Mouse (Mus musculus) hindbrain, embryonic 13.5 days (tissue): Measurements from ENCODE around the gene Prkci. TPM values are rescaled to one million over a fixed set of nuclear protein-coding genes. Genes with fewer than 3 reads are reported as not detected.

Source experiments
- ATAC-seq: fragments of 200-750 bp; cut with Nextera tagmentation; 2 replicates; pipeline ENCODE4 v1.8.0; 2017; ENCODE audit warnings: moderate TSS enrichment; ENCODE audit not compliant: low FRiP score
- H3K27ac ChIP-seq: fragments of 300-500 bp; sonication (generic); 2 replicates; pipeline ENCODE4 v1.5.1; 2015; ENCODE audit warnings: inconsistent platforms, mild to moderate bottlenecking, moderate library complexity
- H3K27me3 ChIP-seq: fragments of 300-500 bp; sonication (generic); 2 replicates; pipeline ENCODE4 v1.6.1; 2015; ENCODE audit warnings: mild to moderate bottlenecking, inconsistent platforms
- H3K36me3 ChIP-seq: fragments of 300-500 bp; sonication (generic); 2 replicates; pipeline ENCODE4 v1.6.1; 2015; ENCODE audit warnings: mild to moderate bottlenecking, inconsistent platforms
- H3K4me1 ChIP-seq: fragments of 300-500 bp; sonication (generic); replicated peaks from 2 replicates; pipeline ENCODE4 v1.6.1; 2015; ENCODE audit warnings: inconsistent platforms
- H3K4me2 ChIP-seq: fragments of 300-500 bp; sonication (generic); 2 replicates; pipeline ENCODE4 v1.6.1; 2015; ENCODE audit warnings: inconsistent platforms, mild to moderate bottlenecking, moderate library complexity
- H3K4me3 ChIP-seq: fragments of 300-500 bp; sonication (generic); 2 replicates; pipeline ENCODE4 v1.5.1; 2015; ENCODE audit warnings: mild to moderate bottlenecking, inconsistent platforms
- H3K9ac ChIP-seq: fragments of 300-500 bp; sonication (generic); 2 replicates; pipeline ENCODE4 v1.6.1; 2015; ENCODE audit warnings: mild to moderate bottlenecking, inconsistent platforms
- H3K9me3 ChIP-seq: fragments of 300-500 bp; sonication (generic); 2 replicates; pipeline ENCODE4 v1.6.1; 2016; ENCODE audit warnings: inconsistent platforms
- WGBS: fragments of 180-500 bp; shearing (Covaris S2); methylation state at CpG from one replicate; pipeline ENCODE4 v1.1.7; 2015; 5-methylcytosine and 5-hydroxymethylcytosine counted together
- polyA plus RNA-seq: library from polyadenylated mRNA; unstranded; fragments of >200 nt; fragmentation: Nextera tagmentation; extraction: Ambion mirVana; gene quantifications from 2 replicates; pipeline ENCODE4 v1.2.1, GENCODE M21; 2015

The Prkci gene
- polyA plus RNA-seq, 1 experiment from 2014 or later: 23.9 TPM

DNA sequence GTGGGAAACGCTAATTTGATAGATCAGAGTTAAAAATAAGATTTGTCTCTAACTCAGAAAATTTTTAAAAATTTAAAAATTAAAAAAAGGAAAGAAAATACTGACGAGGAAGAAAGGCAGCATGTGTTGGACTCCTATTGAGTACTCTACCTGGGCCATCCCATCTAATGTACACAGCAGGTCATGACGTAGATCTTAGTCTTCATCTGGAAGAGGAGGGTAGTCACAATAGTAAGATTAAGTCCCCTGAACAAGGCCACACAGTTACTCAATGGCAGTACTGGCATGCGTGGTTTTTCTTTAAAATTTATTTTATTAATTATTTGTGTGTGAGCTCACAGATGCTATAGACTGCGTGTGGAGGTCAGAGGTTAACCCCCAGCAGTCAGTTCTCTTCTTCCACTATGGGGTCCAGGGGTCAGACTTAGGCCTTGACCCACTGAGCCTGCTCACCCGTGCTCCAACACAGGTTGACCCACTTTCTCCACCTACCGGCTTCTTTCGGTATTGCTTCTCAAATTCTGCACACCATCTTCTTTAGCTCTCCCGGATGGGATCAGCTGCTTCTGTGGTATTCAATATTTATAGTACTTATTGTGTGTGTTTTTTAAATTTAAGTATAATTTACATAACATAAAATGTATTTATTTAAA lies 20.3 kb upstream of the Prkci start:
- Histone ChIP-seq H3K9ac (no peak overlapping the region), H3K4me3 (no peak overlapping the region), H3K27me3 (no peaks in the 10 kb centered on the region), H3K4me2 (no peak overlapping the region), H3K36me3 (no peaks in the 10 kb centered on the region), H3K27ac (no peak overlapping the region), H3K4me1 (no peaks in the 10 kb centered on the region), H3K9me3 (no peaks in the 10 kb centered on the region)
- peak; percentile 41; the same call in 1 of the 2 replicates for ATAC-seq
- 43% methylated on average over 9 of the region's 9 CpGs for WGBS

DNA sequence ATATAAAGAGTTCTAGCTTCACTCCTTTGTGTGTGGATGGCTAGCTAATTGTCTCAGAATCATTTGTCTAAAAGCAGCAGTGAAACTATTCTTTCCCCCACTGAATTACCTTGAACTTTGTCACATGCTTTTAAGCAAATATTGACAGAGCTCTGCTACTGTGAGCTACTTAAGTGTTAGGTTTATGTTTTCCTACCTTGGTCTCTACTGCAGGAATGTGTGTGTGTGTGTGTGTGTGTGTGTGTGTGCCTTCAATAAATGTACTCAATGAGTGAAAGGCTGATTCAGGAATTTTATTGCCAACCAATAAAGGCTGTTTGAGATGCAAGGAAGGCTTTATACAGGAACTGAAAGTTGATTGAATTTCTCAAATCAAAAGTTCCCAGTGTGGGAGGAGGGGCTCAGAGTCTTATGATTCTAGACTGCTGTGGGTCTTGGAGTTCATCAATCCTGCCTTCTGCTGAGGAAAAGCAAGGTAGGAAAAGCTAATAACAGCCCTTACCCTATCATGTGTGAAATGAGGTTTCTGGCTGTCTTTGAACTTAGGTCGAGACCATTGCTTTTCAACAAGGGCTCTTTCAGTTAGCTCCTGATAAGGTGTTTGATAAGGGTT lies 18.4 kb upstream of the Prkci start:
- 79% methylated on average over 1 of the region's 1 CpGs for WGBS
- Histone ChIP-seq H3K4me3 (no peak overlapping the region), H3K27me3 (no peaks in the 10 kb centered on the region), H3K9ac (no peak overlapping the region), H3K27ac (no peak overlapping the region), H3K4me2 (no peak overlapping the region), H3K9me3 (no peaks in the 10 kb centered on the region), H3K4me1 (no peaks in the 10 kb centered on the region), H3K36me3 (no peaks in the 10 kb centered on the region)
- no peak for ATAC-seq

DNA sequence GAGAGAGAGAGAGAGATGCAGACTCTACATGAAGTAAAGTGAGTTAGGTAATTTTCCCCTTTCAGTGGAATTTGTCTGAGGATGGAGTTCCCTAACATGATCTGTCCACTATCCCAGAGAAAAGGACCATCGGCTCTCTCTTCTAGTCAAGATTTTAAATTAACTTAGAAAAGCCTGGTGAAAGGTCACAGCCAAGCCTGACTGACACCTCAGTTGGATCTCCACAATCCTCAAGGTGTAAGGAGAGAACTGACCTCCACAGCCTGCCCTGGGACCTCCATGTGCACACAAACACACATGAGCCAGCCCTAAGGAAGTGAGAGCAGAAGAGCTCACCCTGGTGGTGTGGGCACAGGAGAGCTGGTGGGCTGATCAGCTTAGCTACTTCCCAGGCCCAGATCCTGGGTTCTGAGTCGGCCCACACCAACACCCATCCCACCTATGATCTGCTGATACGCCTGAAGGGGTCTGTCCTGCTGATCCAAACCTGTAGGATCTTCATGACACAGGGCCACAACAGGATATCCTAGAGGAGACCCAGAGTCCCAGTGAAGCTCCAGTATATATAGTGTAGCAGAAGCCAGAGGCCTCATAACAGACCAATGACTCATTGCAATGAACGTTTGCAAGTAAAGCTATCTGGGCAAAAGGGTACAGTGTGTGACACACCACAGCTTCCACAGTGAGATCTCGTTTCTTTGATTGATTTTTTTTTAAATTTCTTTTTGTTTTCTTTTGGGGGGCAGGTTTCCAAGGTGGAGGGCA lies 13.7 kb upstream of the Prkci start:
- whole genome bisulfite sequencing: 84% methylated on average over 5 of the region's 5 CpGs
- no peaks in the 10 kb centered on the region for H3K9me3 ChIP-seq
- H3K27ac ChIP-seq: no peak overlapping the region
- H3K27me3 ChIP-seq: no peaks in the 10 kb centered on the region
- no peak overlapping the region for H3K4me3 ChIP-seq
- H3K4me2 ChIP-seq: no peak overlapping the region
- H3K36me3 ChIP-seq: no peaks in the 10 kb centered on the region
- no peak for ATAC-seq
- H3K9ac ChIP-seq: no peak overlapping the region
- H3K4me1 ChIP-seq: no peaks in the 10 kb centered on the region

DNA sequence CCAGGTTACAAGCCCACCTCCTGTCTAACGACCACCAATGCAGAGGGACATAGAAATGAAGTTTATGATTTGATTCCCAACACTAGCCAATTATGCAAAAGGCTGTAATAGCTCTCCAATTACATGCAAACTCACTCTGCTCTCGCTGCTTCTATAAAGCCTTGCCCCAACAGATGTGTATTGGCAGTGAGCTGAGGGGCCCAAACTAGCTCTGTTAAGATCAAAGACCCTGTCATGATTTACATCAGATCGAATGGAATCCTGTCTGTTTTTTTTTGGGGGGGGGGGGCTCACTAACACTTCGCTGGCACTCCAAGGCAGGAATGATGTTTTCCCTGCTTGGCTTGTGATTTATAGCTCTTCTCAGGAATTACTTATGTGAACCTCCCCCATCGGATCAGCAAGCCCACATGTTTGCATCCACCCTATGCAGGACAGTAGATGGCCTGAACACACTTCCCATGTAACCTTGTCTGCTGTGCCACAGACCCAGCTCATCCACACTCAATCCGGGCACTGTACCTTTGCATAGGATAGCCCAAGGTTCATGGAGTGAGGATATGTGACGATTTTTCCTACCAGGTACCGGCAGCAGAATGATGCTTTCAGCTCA lies 12.5 kb upstream of the Prkci start:
- H3K27ac ChIP-seq: no peak overlapping the region
- WGBS: 72% methylated on average over 8 of the region's 8 CpGs
- no peaks in the 10 kb centered on the region for H3K27me3 ChIP-seq
- H3K9ac ChIP-seq: no peak overlapping the region
- ATAC-seq: no peak
- H3K4me1 ChIP-seq: no peaks in the 10 kb centered on the region
- no peaks in the 10 kb centered on the region for H3K9me3 ChIP-seq
- no peak overlapping the region for H3K4me2 ChIP-seq
- no peak overlapping the region for H3K4me3 ChIP-seq
- no peaks in the 10 kb centered on the region for H3K36me3 ChIP-seq

DNA sequence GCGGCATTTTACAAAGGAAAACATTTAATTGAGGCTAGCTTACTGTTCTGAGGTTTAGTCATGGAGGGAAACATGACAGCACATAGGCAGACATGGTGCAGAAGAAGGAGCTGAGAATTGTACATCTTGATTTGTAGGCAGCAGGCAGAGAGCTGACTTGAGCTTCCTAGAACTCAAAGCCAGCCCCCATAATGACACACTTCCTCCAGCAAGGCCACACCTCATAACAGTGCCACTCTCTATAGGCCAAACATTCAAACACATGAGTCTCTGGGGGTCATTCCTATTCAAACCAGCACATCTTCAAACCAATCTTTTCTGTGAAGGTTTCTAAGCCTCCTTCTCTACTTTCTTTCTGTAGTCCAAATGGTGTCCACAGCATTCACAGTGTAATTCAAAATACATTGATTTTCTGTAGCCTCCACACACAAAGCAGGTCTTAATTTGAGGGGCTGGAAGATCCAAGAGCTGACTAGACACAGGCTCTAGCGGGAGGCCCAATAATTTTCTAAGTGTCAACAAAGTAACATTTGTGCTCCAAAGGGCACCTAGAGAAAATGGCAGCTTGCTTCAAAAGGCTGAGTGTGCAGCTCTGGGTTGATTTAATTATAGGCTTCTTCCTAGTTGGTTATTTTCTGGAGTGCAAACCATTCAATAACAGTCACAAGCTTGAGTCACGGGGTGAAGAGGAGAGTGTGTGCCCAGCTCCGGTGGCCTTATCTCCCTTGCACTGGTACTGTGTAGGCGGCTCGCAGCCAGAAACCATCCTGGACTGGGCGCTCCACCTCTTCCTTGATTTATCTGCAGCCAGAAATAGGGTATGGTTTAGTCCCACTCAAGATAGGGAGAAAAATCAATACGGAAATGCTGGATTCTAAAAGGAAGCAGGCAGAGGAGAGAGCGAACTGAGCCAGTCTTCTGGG lies 7.9 kb upstream of the Prkci start:
- no peak for ATAC-seq
- no peak overlapping the region for H3K4me2 ChIP-seq
- WGBS: 89% methylated on average over 9 of the region's 9 CpGs
- H3K36me3 ChIP-seq: no peaks in the 10 kb centered on the region
- no peak overlapping the region for H3K9ac ChIP-seq
- no peak overlapping the region for H3K4me3 ChIP-seq
- H3K27ac ChIP-seq: no peak overlapping the region
- no peaks in the 10 kb centered on the region for H3K27me3 ChIP-seq
- no peaks in the 10 kb centered on the region for H3K4me1 ChIP-seq
- no peaks in the 10 kb centered on the region for H3K9me3 ChIP-seq

DNA sequence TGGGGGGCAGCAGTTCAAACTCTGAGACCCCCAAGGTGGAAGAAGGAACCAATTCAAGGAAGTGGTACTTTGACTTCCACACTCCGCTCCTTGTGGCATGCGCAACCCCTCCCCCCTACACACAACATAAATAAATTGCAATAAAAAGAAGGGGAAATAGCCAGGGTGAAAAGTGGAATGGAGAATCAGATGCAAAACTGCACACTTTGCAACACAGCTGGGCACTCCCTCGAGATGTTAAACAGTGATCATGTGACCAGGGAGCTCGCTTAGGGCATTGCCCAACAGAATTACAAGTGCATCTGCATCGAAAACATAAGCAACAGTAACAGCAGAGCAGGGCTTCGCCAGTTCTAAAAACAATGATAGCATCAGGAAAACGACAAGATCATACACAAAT lies 3.4 kb upstream of the Prkci start:
- Histone ChIP-seq H3K9ac (no peak overlapping the region), H3K4me3 (no peak overlapping the region), H3K9me3 (no peaks in the 10 kb centered on the region), H3K27me3 (no peaks in the 10 kb centered on the region), H3K4me2 (no peak overlapping the region), H3K4me1 (peaks cover 14% of the 10 kb centered on the region), H3K36me3 (no peaks in the 10 kb centered on the region), H3K27ac (no peak overlapping the region)
- no peak for ATAC-seq
- WGBS: 79% methylated on average over 7 of the region's 7 CpGs

DNA sequence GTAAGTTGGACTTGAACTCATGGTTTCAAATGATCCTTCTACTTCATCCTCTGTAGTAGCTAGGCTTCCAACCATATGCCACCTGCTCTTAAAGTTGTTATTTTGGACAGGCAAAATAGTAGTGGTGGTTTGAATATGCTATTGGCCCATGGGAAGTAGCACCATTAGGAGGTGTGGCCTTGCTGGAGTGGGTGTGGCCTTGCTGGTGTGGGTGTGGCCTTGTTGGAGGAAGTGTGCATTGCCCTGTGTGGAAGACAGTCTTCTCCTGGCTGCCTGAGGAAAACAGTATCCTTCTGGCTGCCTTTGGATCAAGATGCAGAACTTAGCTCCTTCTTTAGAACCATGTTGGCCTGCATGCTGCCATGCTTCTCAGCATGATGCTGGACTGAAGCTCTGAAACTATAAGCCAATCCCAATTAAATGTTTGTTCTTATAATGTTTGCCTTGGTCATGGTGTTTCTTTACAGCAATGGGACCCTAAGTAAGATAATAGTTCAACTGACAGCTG lies 2.4 kb upstream of the Prkci start:
- Histone ChIP-seq H3K4me2 (no peak overlapping the region), H3K36me3 (no peaks in the 10 kb centered on the region), H3K4me3 (no peak overlapping the region), H3K9ac (no peak overlapping the region), H3K4me1 (peaks cover 20% of the 10 kb centered on the region), H3K27ac (no peak overlapping the region), H3K9me3 (no peaks in the 10 kb centered on the region), H3K27me3 (no peaks in the 10 kb centered on the region)
- no peak for ATAC-seq

DNA sequence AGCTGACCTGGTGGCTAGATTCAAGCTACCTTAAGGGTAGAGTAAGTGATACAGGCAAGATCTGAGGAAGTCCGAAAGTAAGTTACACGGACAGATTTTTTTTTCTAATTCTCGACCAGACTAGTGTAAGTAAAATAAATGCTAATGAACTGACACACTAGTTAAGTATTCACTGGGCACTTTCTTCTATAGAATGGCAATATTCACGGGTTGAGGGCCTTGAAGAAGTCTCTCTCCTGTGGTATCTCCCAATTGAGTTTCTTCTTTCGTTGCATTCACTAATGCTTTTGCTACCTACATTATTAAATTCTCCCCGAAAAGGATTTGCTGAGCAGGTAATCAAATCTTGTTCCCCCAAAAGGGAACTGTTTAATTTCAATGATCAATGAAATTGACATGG lies 688 bp upstream of the Prkci start:
- ATAC-seq: no peak
- Histone ChIP-seq H3K9me3 (no peaks in the 10 kb centered on the region), H3K4me1 (peaks cover 22% of the 10 kb centered on the region), H3K27me3 (no peaks in the 10 kb centered on the region), H3K4me2 (peak overlapping the region; percentile 64), H3K9ac (peak overlapping the region; percentile 89; the same call in 1 of the 2 replicates), H3K36me3 (no peaks in the 10 kb centered on the region), H3K4me3 (peak overlapping the region; percentile 83), H3K27ac (no peak overlapping the region)
- WGBS: 26% methylated on average over 6 of the region's 6 CpGs

DNA sequence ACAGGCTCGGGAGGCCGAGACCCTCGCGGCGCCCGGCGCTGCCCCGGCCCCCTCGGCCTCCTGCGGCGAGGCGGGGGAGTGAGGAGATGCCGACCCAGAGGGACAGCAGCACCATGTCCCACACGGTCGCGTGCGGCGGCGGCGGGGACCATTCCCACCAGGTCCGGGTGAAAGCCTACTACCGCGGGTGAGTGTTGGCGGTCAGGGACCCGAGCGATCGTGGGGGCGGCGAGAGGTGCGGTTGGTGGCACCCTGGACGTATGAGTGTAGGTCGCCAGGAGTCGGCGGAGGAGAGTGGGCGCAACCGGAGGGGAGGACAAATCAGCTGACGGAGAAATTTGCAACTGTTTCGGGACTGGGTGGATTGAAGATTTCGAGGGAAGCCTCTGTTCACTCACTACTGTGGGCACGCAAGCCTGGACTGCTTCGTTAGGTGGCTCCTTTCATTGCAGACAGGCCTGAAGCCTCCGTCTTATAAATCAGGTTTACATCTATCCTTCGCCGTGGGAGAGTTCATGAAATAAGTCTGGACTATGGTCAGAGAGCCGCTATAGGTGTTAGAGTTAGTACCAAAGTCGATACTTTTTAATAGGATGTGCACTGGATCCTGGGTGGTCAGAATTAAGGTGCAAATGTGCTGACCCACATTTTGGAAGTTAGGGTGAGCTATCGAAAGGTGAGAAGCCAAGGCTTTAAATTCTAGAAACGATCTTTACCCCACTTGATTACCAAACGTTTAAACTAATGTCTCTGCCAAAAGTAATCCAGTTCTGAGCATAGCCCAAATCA lies 546 bp downstream of the Prkci start:
- H3K9ac ChIP-seq: peak overlapping the region; percentile 89
- under 1% methylated on average over 45 of the region's 49 CpGs for WGBS
- no peaks in the 10 kb centered on the region for H3K27me3 ChIP-seq
- peak overlapping the region; percentile 83 for H3K4me3 ChIP-seq
- no peaks in the 10 kb centered on the region for H3K9me3 ChIP-seq
- ATAC-seq: peak; percentile 82
- peak overlapping the region; percentile 86 for H3K27ac ChIP-seq
- no peaks in the 10 kb centered on the region for H3K36me3 ChIP-seq
- H3K4me2 ChIP-seq: peak overlapping the region; percentile 64
- H3K4me1 ChIP-seq: peaks cover 24% of the 10 kb centered on the region

DNA sequence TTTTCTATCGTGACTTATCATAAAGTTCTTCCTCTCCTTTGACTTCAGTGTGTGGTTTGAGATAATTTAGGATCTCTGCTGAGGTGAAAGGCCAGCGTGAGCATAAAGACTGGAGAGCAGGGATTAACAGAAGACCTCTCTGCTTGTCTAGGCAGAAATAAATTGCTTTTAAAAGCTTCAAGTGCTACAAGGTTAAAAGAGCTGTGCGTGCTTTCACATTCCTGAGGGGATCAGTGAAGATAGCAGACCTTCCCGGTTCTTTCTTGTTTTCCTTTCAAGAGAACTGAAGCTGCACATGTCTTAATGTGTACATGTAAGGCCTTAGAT lies 1.1 kb downstream of the Prkci start:
- Histone ChIP-seq H3K9ac (peak overlapping the region; percentile 89), H3K9me3 (no peaks in the 10 kb centered on the region), H3K27me3 (no peaks in the 10 kb centered on the region), H3K36me3 (no peaks in the 10 kb centered on the region), H3K4me1 (peaks cover 29% of the 10 kb centered on the region), H3K4me2 (peak overlapping the region; percentile 64), H3K27ac (no peak overlapping the region), H3K4me3 (peak overlapping the region; percentile 83)
- no peak for ATAC-seq
- WGBS: 5% methylated on average over 4 of the region's 4 CpGs

DNA sequence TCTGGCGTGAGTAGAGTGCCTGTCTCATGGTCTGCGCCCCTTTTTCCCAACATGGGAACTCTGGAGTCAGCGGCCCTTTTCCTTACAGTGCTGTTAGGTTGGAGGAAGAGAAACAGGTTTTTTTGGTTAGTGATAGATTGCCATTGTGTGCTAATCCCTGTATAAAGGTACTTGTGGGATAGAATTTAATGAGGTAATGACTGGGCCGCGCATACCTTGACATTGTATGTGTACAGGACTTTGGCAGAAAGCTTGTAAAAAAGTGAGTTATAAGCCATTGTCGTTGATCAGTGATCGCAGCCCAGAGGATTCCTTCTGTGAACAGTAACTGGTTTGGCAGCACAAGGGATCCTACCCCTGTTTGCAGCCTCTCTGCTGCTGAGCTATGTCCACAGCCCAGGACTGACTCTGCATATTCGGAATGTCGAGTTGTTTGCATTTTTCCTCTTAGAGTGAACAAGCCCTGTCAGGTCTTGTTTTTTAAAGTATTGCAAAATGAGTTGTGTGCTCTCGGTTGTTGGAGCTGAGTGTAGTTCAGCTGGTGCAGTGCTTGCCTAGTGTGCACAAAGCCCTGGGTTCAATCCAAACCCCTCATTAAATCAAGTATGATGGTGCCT lies 4.0 kb downstream of the Prkci start:
- H3K4me3 ChIP-seq: no peak overlapping the region
- no peak overlapping the region for H3K27ac ChIP-seq
- no peak for ATAC-seq
- no peaks in the 10 kb centered on the region for H3K27me3 ChIP-seq
- 68% methylated on average over 10 of the region's 10 CpGs for WGBS
- no peak overlapping the region for H3K4me2 ChIP-seq
- H3K36me3 ChIP-seq: no peaks in the 10 kb centered on the region
- H3K4me1 ChIP-seq: peaks cover 29% of the 10 kb centered on the region
- H3K9me3 ChIP-seq: no peaks in the 10 kb centered on the region
- H3K9ac ChIP-seq: 0 out of 2 replicates have a peak overlapping the region, but pooled peaks have one; percentile 3
